Mouse (Mus musculus) erythroblast, embryonic 14.5 days (primary cell): ENCODE data around the gene Tnnt2.

Experiments
- GATA1 ChIP-seq: IDR thresholded peaks from 2 replicates; pipeline ENCODE4 v1.6.1; 2012; ENCODE audit warnings: low read length, inconsistent platforms, mixed read lengths
- TAL1 ChIP-seq: IDR thresholded peaks from 3 replicates; pipeline ENCODE4 v1.6.1; 2012; ENCODE audit warnings: low read length, inconsistent platforms, mixed read lengths

DNA sequence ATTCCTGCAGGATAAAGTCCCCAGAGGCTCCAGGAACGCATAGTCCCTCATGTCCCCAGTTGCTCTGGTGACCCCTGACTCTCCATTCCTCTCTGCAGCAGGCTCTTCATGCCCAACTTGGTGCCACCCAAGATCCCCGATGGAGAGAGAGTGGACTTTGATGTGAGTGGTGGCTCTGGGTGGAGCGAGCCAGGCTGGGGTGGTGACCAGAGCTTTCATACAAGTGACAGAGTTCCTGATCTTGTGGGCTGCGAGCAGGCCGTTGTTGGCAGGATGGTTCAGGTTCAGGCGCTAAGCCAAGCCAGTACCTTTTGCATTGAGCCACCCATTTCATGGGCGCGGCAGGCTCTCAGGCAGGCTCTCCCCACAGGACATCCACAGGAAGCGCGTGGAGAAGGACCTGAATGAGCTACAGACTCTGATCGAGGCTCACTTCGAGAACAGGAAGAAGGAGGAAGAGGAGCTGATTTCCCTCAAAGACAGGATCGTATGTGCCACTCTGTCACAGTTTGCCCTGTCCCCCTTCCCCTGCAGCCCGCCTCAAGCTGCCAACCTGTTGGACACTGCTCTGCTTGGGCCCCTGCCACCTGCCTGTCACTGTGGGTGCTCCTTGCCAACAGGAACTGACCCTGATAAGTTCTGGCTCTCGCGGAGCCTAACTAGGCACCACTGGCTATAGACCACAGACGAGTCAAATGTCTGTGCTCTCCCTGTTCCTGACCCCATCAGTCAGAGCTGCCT lies 11.6 kb downstream of the Tnnt2 start:
- TF ChIP-seq TAL1 (no peak), GATA1 (no peak)
